Mouse (Mus musculus): ENCODE measurements around the gene Tnnc1.

Gene Tnnc1

GRCm38 (mm10) chr14:31215157-31216002 lies 7.3 kb downstream of the Tnnc1 start:
- peak; percentile 79 for DNase-seq

- no peak for DNase-seq
Observed at GRCm38 (mm10) chr14:31216846-31217245, 8.7 kb downstream of the Tnnc1 start, which contains the start of gene Nisch. Gene Nisch, minus strand, starts transcription at chr14:31216946.

GRCm38 (mm10) chr14:31217666-31218065 lies 9.6 kb downstream of the Tnnc1 start, which contains the start of gene Sema3g:
Gene Sema3g, plus strand, starts transcription at chr14:31217860.
- peak; percentile 89 for DNase-seq

GRCm38 (mm10) chr14:31226978-31227377 lies 18.9 kb downstream of the Tnnc1 start:
- DNase-seq = no peak

GRCm38 (mm10) chr14:31228234-31228633 lies 20.1 kb downstream of the Tnnc1 start:
- no peak for DNase-seq

GRCm38 (mm10) chr14:31230442-31230841 lies 22.3 kb downstream of the Tnnc1 start:
- DNase-seq = no peak

- DNase-seq = no peak
Observed at GRCm38 (mm10) chr14:31232404-31233069, 24.4 kb downstream of the Tnnc1 start.

GRCm38 (mm10) chr14:31233070-31233995 lies 25.2 kb downstream of the Tnnc1 start:
- no peak for DNase-seq

- DNase-seq = peak; percentile 76
Observed at GRCm38 (mm10) chr14:31233996-31234591, 26.0 kb downstream of the Tnnc1 start.

GRCm38 (mm10) chr14:31237101-31237882 lies 29.2 kb downstream of the Tnnc1 start:
- DNase-seq = no peak

GRCm38 (mm10) chr14:31240528-31240927 lies 32.4 kb downstream of the Tnnc1 start:
- DNase-seq = no peak

GRCm38 (mm10) chr14:31244777-31245176 lies 36.7 kb downstream of the Tnnc1 start:
- no peak for DNase-seq

- DNase-seq = no peak
Observed at GRCm38 (mm10) chr14:31245946-31246345, 37.8 kb downstream of the Tnnc1 start.

- DNase-seq = no peak
Observed at GRCm38 (mm10) chr14:31248396-31248795, 40.3 kb downstream of the Tnnc1 start.

- DNase-seq = no peak
Observed at GRCm38 (mm10) chr14:31250222-31251083, 42.3 kb downstream of the Tnnc1 start.

- peak; percentile 94 for DNase-seq
Observed at GRCm38 (mm10) chr14:31251084-31251604, 43.0 kb downstream of the Tnnc1 start, which contains the start of the genes Phf7 and Bap1. Gene Phf7, minus strand, starts transcription at chr14:31251317. Gene Bap1, plus strand, starts transcription at chr14:31251450.

GRCm38 (mm10) chr14:31251626-31252025 lies 43.5 kb downstream of the Tnnc1 start:
- no peak for DNase-seq

- DNase-seq = peak; percentile 31
Observed at GRCm38 (mm10) chr14:31252091-31252490, 44.0 kb downstream of the Tnnc1 start.

GRCm38 (mm10) chr14:31258476-31259050 lies 50.5 kb downstream of the Tnnc1 start:
- DNase-seq = no peak

- no peak for DNase-seq
Observed at GRCm38 (mm10) chr14:31260374-31260773, 52.3 kb downstream of the Tnnc1 start.
